Mouse (Mus musculus) liver, postnatal 0 days (tissue): ENCODE measurements at regions not wholly inside any gene's neighbourhood (a gene's known extent, or its start where the extent isn't known, plus 50 kb on each side); places are given as distances from the start of the nearest gene placed in this dataset.

Experiments used
- CTCF ChIP-seq: sonication (generic); IDR thresholded peaks from 2 replicates; pipeline ENCODE4 v1.5.1; 2016; ENCODE audit warnings: antibody characterized with exemption, low read depth
- EP300 ChIP-seq: IDR thresholded peaks from 2 replicates; pipeline ENCODE4 v1.6.1; 2016; ENCODE audit warnings: antibody characterized with exemption, low read depth, mild to moderate bottlenecking

GRCm38 (mm10) chr4:29331747-29332146 is 518.8 kb downstream of the Epha7 start:
- TF ChIP-seq EP300 (no peak), CTCF (no peak)
